Mouse (Mus musculus) left cerebral cortex, adult 18-20 months (tissue): Measurements from ENCODE around the gene Tpcn1. TPM values are rescaled to one million over a fixed set of nuclear protein-coding genes. Genes with fewer than 3 reads are reported as not detected.

Experiments used
- DNase-seq, 2 experiments: peaks; one replicate each; pipeline ENCODE4 v3.0.0; 2021 to 2022; ENCODE audit warnings: low spot score in 2 of 2, mixed read lengths in 1 of 2
- total RNA-seq, 2 experiments: library from RNA; stranded (reverse); gene quantifications; 2 replicates each; pipeline ENCODE4 v1.2.3; 2021

The Tpcn1 gene
- total RNA-seq, 2 experiments from 2014 or later, result 34.9 to 35.8 TPM

GRCm38 (mm10) chr5:120610906-120611305 lies 22.4 kb upstream of the Tpcn1 start:
- DNase-seq, result no peak

GRCm38 (mm10) chr5:120609246-120609775 lies 20.8 kb upstream of the Tpcn1 start:
- DNase-seq, result no peak

GRCm38 (mm10) chr5:120607335-120607734 lies 18.9 kb upstream of the Tpcn1 start:
- DNase-seq, result no peak

- no peak for DNase-seq
Observed at GRCm38 (mm10) chr5:120606590-120607200, 18.2 kb upstream of the Tpcn1 start.

- peak; percentile 91 to 96 for DNase-seq
Observed at GRCm38 (mm10) chr5:120605688-120606087, 17.2 kb upstream of the Tpcn1 start.

GRCm38 (mm10) chr5:120605241-120605661 lies 16.8 kb upstream of the Tpcn1 start:
- no peak for DNase-seq

GRCm38 (mm10) chr5:120604839-120605238 lies 16.4 kb upstream of the Tpcn1 start:
- DNase-seq, result peak; percentile 87 to 91

GRCm38 (mm10) chr5:120603515-120603914 lies 15.0 kb upstream of the Tpcn1 start:
- DNase-seq, result no peak

GRCm38 (mm10) chr5:120602210-120602609 lies 13.7 kb upstream of the Tpcn1 start:
- no peak for DNase-seq

GRCm38 (mm10) chr5:120600946-120601668 lies 12.6 kb upstream of the Tpcn1 start:
- no peak for DNase-seq

- DNase-seq, result no peak
Observed at GRCm38 (mm10) chr5:120599625-120600024, 11.2 kb upstream of the Tpcn1 start.

GRCm38 (mm10) chr5:120594485-120594884 lies 6.0 kb upstream of the Tpcn1 start:
- DNase-seq, result no peak

- no peak for DNase-seq
Observed at GRCm38 (mm10) chr5:120592141-120592540, 3.7 kb upstream of the Tpcn1 start.

GRCm38 (mm10) chr5:120590356-120591010 lies 2.0 kb upstream of the Tpcn1 start:
- no peak for DNase-seq

- DNase-seq, result no peak
Observed at GRCm38 (mm10) chr5:120587940-120588568, 419 bp downstream of the Tpcn1 start.

- DNase-seq, result no peak
Observed at GRCm38 (mm10) chr5:120587616-120587926, 902 bp downstream of the Tpcn1 start.

GRCm38 (mm10) chr5:120586741-120587615 lies 1.5 kb downstream of the Tpcn1 start:
- peak in 1 of 2 experiments; percentile 48 for DNase-seq

- DNase-seq, result no peak
Observed at GRCm38 (mm10) chr5:120584968-120585367, 3.5 kb downstream of the Tpcn1 start.

- no peak for DNase-seq
Observed at GRCm38 (mm10) chr5:120583511-120583910, 5.0 kb downstream of the Tpcn1 start.

- no peak for DNase-seq
Observed at GRCm38 (mm10) chr5:120582002-120582401, 6.5 kb downstream of the Tpcn1 start.
